Comparison of ENCODE assay signal across 9 mouse cellular contexts in genomic region chr17:36111510-36111868, GRCm38 (mm10). TPM values are rescaled to one million over a fixed set of nuclear protein-coding genes. Genes with fewer than 3 reads are reported as not detected.
DNase-seq lines count a peak whose midpoint lies in the region; ATAC-seq and TF ChIP-seq lines count a peak whose summit lies in the region.
"Not testable (repeated sequence)": the region's sequence is repeated elsewhere in the genome, so short reads cannot be mapped to it uniquely, and the experiment has no call there.
"Had no signal": no experiment of that assay in that cellular context is flagged by ENCODE, and none has a peak within 500 bp of the region (broad histone marks: within the 10 kb centered on the region; RNA-seq: fewer than 3 reads in every experiment).

No protein-coding gene starts in this region.

- TF ChIP-seq POLR2A in embryonic fibroblast, embryonic 13.5 days (IDR thresholded peaks at IDR 0.05; ENCODE audit: low read depth, low read length), result not testable (repeated sequence)

- H3K9me3 ChIP-seq in heart, embryonic 13.5 days; limb, embryonic 15.5 days: not testable (repeated sequence)

- H3K4me1 ChIP-seq in embryonic fibroblast, embryonic 13.5 days (ENCODE audit: control insufficient read depth, insufficient read depth, low read length); heart, embryonic 13.5 days; limb, embryonic 15.5 days: not testable (repeated sequence)

- not testable (repeated sequence) for H3K27ac ChIP-seq in embryonic fibroblast, embryonic 13.5 days (ENCODE audit: insufficient read depth, low read length); heart, embryonic 13.5 days (replicated peaks); limb, embryonic 15.5 days

- WGBS in heart, embryonic 13.5 days, result 2% methylated on average over 10 of the region's 10 CpGs
- WGBS in limb, embryonic 15.5 days, result 4% methylated on average over 10 of the region's 10 CpGs

- H3K4me3 ChIP-seq in embryonic fibroblast, embryonic 13.5 days (ENCODE audit: insufficient read depth, low read length), result peak overlapping the region; percentile 8
- peak overlapping the region; percentile 46 for H3K4me3 ChIP-seq in heart, embryonic 13.5 days
- peak overlapping the region; percentile 39 for H3K4me3 ChIP-seq in limb, embryonic 15.5 days

- not testable (repeated sequence) for TF ChIP-seq CTCF in embryonic fibroblast, embryonic 13.5 days (IDR thresholded peaks at IDR 0.05; ENCODE audit: borderline replicate concordance, insufficient read depth, low read length)

- peak overlapping the region; percentile 59 for H3K9ac ChIP-seq in heart, embryonic 13.5 days
- H3K9ac ChIP-seq in limb, embryonic 15.5 days, result not testable (repeated sequence)

- DNase-seq in B cell, adult 2 months, result peak; percentile 57 to 63
- DNase-seq in adrenal gland, postnatal 36 days, result peak; percentile 31 to 38
- peak; percentile 38 to 43 for DNase-seq in kidney, adult 8-10 months
- peak; percentile 12 to 18 for DNase-seq in right cerebral cortex, adult 2 months (ENCODE audit: low spot score in 2 of 2)

- H3K27me3 ChIP-seq in heart, embryonic 13.5 days (replicated peaks), result peaks cover 66% of the 10 kb centered on the region
- peaks cover 32% of the 10 kb centered on the region for H3K27me3 ChIP-seq in limb, embryonic 15.5 days

- not testable (repeated sequence) for H3K36me3 ChIP-seq in heart, embryonic 13.5 days; limb, embryonic 15.5 days

- H3K4me2 ChIP-seq in heart, embryonic 13.5 days, result peak overlapping the region; percentile 73
- H3K4me2 ChIP-seq in limb, embryonic 15.5 days, result peak overlapping the region; percentile 76

- ATAC-seq in heart, embryonic 13.5 days (ENCODE audit: extremely low read depth, insufficient number of reproducible peaks, low FRiP score, low TSS enrichment); limb, embryonic 15.5 days (ENCODE audit: insufficient number of reproducible peaks, low FRiP score, low TSS enrichment, low read depth): not testable (repeated sequence)
- peak; percentile 79 for ATAC-seq in megakaryocyte-erythroid progenitor cell, adult 5-6 weeks (replicated peaks; ENCODE audit: low FRiP score, low TSS enrichment, poor library complexity, severe bottlenecking)

RNA-seq across cellular contexts. Expression of gene Gm19684, which starts 10.0 kb away (rescaled TPM):
- total RNA-seq in adrenal gland, postnatal 36 days (2021), result under 1 TPM; 0.16 to 0.30 TPM
- not detected in 2 replicates for polyA plus RNA-seq in embryonic fibroblast, embryonic 13.5 days (2011; ENCODE audit: insufficient read length, low read depth, missing spikeins)
- not detected in 2 replicates for polyA plus RNA-seq in heart, embryonic 13.5 days (2015; fragmentation: Nextera tagmentation; extraction: Ambion mirVana)
- polyA plus RNA-seq in limb, embryonic 15.5 days (2015; fragmentation: Nextera tagmentation; extraction: Ambion mirVana), result not detected in 2 replicates
- 0.22 and 1.5 TPM in 2 replicates for total RNA-seq in megakaryocyte-erythroid progenitor cell, adult 5-6 weeks (2014; fragmentation: Nextera tagmentation)
- 0.38 TPM in 1 of 2 replicates, not detected in the other for total RNA-seq in megakaryocyte-erythroid progenitor cell, adult 5-6 weeks (2017)

RNA-seq across cellular contexts. Expression of gene Gm7030, which starts 17.7 kb away (rescaled TPM):
- not detected for total RNA-seq in adrenal gland, postnatal 36 days (2021)
- not detected in 2 replicates for polyA plus RNA-seq in embryonic fibroblast, embryonic 13.5 days (2011; ENCODE audit: insufficient read length, low read depth, missing spikeins)
- polyA plus RNA-seq in heart, embryonic 13.5 days (2015; fragmentation: Nextera tagmentation; extraction: Ambion mirVana), result not detected in 2 replicates
- not detected in 2 replicates for polyA plus RNA-seq in limb, embryonic 15.5 days (2015; fragmentation: Nextera tagmentation; extraction: Ambion mirVana)
- total RNA-seq in megakaryocyte-erythroid progenitor cell, adult 5-6 weeks (2014; fragmentation: Nextera tagmentation), result not detected in 2 replicates
- total RNA-seq in megakaryocyte-erythroid progenitor cell, adult 5-6 weeks (2017), result not detected in 2 replicates
- polyA plus RNA-seq: gonadal fat pad, adult 2 months had no signal

RNA-seq across cellular contexts. Expression of gene Gm11127, which starts 53.3 kb away (rescaled TPM):
- total RNA-seq in adrenal gland, postnatal 36 days (2021), result 1 to 10 TPM; 4.1 to 6.1 TPM
- not detected in 2 replicates for polyA plus RNA-seq in embryonic fibroblast, embryonic 13.5 days (2011; ENCODE audit: insufficient read length, low read depth, missing spikeins)
- polyA plus RNA-seq in heart, embryonic 13.5 days (2015; fragmentation: Nextera tagmentation; extraction: Ambion mirVana), result not detected in 2 replicates
- polyA plus RNA-seq in limb, embryonic 15.5 days (2015; fragmentation: Nextera tagmentation; extraction: Ambion mirVana), result not detected in 2 replicates
- not detected in 2 replicates for total RNA-seq in megakaryocyte-erythroid progenitor cell, adult 5-6 weeks (2014; fragmentation: Nextera tagmentation)
- total RNA-seq in megakaryocyte-erythroid progenitor cell, adult 5-6 weeks (2017), result not detected in 2 replicates

RNA-seq across cellular contexts. Expression of gene Gm8909, which starts 56.8 kb away (rescaled TPM):
- not detected for total RNA-seq in adrenal gland, postnatal 36 days (2021)
- not detected in 2 replicates for polyA plus RNA-seq in embryonic fibroblast, embryonic 13.5 days (2011; ENCODE audit: insufficient read length, low read depth, missing spikeins)
- 1.3 and 1.9 TPM in 2 replicates for polyA plus RNA-seq in heart, embryonic 13.5 days (2015; fragmentation: Nextera tagmentation; extraction: Ambion mirVana)
- polyA plus RNA-seq in limb, embryonic 15.5 days (2015; fragmentation: Nextera tagmentation; extraction: Ambion mirVana), result not detected in 2 replicates
- not detected in 2 replicates for total RNA-seq in megakaryocyte-erythroid progenitor cell, adult 5-6 weeks (2014; fragmentation: Nextera tagmentation)
- total RNA-seq in megakaryocyte-erythroid progenitor cell, adult 5-6 weeks (2017), result not detected in 2 replicates
